Mouse (Mus musculus) kidney, adult 18-20 months (tissue): ENCODE measurements around the gene Pgc.
A peak's percentile ranks its signal among the peaks of the same experiment; 100 is the strongest.

ENCODE experiments used
- DNase-seq: peaks from one replicate; pipeline ENCODE4 v3.0.0; 2021

Pgc gene

DNA sequence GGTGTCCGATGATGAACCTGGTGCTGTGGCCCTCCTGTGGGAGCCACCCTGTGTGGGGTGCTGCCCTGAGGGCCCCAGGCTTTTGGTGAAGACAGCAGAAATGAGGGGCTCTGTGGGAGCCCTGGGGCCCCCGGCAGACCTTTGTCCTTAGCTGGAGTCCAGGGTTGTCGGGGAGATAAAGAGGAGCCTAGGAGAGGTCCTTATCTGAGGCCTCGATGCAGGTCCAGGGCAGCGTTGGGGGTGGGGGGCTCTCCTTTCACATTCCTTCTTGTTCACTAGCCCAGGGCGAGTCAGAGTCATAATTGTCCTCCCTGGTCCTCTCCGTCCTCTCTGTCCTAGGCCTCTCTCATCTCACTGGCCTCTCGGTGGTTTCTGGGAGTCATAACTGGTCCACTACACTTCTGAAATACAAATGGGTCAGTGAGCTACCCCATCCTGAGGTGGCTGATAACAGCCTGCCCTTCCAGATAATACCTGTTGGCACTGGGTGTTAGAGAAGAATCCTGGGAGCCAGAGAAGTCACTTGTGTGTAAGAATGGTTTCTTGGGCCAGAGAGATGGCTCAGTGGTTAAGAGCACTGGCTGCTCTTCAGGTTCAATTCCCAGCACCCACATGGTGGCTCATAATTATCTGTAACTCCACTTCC, 26.6 kb downstream of the Pgc start:
- DNase-seq, result no peak

DNA sequence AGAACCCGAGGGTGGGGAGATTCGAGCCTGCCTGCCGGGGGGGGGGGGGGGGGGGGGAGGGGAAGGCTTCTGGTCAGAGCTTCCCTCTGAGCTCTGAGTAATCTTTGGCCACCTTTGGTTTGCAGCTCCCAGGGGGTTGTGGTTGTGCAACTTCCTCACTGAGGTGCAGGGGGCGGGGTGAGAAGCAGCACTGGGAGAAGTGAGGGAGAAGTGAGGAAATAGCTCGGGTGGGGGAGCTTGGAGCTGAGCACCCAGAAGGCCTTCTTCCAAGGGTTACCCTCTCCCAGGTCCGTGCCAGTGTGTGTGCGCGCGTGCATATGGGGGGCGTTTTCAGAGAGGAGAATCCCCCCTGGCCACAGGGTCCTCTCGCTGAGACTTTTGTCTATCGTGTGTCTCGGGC, 27.6 kb downstream of the Pgc start:
- DNase-seq, result no peak

DNA sequence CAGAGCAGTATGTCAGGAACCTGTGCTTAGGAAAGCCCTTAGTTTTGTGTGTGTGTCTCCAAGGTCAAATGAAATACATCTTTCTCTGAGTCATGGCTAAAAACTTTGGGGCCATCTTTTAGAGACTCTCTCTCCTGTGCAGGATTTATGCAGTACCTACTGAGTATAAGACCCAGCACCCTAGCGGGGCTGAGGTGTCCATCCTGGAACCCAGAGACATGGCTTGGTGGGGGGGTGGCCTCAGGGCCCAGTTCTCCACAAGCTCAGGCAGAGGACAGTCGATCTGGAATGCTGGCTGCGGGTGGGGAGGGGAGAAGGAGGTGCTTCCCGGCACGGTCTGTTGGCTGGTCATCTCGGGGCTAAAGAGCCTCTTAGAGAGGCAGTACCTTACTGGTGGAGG, 29.7 kb downstream of the Pgc start:
- DNase-seq, result no peak

DNA sequence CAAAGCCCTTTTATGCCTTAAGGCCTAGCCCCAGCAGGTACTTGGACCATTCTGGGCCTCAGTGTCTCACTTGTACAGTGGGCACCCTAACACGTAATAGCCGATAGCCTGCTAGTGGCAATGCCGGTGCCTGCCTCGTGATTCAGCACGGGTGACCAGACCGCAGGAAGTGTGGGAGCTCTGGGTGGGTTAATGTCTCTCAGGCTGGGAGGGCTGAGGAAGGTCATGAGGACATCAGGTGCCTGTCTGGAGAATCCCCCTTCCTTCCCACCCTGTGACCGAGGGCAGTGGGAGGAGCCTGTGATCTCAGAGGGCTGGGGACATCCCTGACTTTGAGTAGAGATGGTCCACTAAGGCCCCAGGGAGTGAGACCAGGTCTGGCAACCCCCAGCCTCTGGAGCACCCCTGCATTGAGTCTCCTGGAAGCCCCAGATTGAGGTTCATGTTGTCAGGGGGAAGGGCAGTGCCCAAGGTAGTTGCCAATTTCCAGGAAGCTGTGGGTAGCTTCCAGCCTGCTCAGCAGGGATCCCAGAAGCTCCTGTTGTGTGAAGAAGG, 30.5 kb downstream of the Pgc start:
- DNase-seq, result no peak

- no peak for DNase-seq
Measured at GRCm38 (mm10) chr17:47759702-47760410, 33.2 kb downstream of the Pgc start.

DNA sequence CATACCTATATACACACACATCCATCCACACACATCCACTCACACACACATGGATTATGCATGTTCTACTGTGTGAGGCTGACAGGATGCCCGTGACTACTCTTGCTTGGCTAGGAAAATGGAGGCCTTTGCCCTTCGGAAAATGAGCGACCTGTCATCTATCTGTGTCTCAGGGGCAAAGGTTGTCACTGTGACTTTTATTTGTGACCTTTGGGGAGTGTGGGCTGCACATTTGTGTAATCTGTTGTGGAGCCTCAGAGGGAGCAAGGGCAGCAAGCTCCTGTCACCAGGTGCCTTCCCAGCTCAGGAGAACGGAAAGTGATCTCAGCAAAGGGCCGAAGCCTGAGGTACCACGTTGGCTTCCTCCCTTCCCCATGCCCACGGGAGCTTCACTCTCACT, 35.4 kb downstream of the Pgc start:
- DNase-seq, result no peak

DNA sequence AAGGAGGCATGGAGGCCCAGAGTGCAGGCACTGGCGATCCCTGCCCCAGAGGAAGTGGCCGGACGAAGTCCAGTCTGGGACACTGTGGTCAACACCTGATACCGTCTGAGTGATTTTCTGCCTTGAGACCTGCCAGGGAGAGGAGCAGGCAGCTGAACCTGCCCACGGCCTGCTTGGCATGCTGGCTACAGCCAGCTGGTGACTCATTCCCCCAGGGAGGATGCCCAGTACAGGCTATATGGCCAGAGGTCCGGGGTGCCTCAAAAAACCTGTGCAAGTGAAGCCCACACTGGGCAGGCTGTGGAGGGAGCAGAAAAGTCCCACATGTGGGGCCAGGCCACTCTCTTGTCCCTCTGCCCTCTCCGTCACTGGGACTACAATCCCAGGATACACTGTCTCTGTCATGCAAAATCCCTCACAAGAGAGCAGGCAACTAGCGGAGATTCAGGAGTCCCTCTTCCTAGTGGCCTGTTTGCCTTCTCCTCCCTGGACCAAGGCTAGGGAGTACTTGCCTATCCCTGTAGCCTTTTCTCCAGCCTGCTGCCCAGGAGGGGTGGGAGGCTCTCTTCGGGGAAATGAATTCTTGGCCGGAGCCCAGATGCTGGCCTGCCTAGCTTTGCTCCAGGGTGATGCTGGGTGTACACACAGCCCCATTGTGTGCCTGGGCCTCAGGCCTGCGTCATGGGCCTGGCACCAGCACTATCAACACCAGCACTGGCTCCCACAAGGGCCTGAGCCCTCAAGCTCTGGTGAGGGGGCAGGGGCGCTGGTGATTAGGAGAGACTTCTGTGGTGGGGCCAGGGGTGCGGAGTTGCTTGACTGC, 36.1 kb downstream of the Pgc start:
- peak; percentile 54 for DNase-seq

- no peak for DNase-seq
Measured at GRCm38 (mm10) chr17:47765986-47766385, 39.3 kb downstream of the Pgc start.

DNA sequence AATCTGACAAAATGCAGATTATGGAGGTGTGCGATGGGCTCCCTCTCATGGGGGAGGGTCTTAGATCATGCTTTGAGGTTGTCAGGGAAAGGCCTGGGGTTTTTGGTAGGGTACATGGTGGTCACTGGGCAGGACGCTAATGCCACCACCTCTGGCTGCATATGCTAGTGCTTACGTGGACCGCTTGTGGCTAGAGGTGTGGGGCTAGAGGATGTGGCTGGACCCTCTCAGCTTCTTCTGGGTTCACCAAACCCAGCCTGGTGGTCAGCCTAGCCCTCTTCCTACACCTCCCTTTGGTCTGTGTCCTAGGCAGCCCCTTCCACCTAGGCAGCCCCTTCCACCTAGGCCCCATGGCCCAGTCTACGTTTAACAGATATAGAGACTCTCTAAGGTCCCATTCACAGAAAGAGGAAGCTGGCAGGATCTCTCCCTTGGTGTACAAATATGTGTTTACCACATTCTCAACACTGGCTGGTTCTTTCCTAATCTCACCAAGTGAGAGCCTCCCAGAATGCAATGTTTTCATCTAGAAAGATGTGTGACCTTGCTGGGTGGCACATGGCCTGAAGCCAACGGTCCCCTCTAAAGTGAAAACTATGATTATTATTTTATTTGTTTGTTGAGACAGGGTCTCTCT, 39.9 kb downstream of the Pgc start:
- no peak for DNase-seq

DNA sequence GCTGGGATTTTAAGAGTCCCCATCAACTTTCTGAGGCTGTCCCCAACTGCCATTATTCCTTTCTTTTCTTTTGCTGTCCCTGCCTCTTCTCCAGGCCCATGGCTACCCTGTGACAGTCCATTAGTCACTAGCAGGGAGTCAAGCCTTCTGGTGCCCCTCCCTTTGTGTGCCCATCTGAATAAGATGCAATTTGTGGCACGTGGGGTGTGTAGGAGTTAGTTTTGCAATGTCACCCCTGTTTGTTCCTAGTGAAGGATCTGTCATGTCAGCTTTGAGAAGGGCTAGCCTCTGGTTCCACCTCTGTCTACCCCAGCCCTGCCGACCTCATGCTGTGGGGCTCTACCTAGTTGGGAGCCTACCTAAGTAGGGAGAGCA, 40.4 kb downstream of the Pgc start:
- DNase-seq, result no peak

- no peak for DNase-seq
Measured at GRCm38 (mm10) chr17:47767456-47768141, 41.0 kb downstream of the Pgc start.

GRCm38 (mm10) chr17:47768707-47769276, 42.1 kb downstream of the Pgc start:
- DNase-seq, result no peak

DNA sequence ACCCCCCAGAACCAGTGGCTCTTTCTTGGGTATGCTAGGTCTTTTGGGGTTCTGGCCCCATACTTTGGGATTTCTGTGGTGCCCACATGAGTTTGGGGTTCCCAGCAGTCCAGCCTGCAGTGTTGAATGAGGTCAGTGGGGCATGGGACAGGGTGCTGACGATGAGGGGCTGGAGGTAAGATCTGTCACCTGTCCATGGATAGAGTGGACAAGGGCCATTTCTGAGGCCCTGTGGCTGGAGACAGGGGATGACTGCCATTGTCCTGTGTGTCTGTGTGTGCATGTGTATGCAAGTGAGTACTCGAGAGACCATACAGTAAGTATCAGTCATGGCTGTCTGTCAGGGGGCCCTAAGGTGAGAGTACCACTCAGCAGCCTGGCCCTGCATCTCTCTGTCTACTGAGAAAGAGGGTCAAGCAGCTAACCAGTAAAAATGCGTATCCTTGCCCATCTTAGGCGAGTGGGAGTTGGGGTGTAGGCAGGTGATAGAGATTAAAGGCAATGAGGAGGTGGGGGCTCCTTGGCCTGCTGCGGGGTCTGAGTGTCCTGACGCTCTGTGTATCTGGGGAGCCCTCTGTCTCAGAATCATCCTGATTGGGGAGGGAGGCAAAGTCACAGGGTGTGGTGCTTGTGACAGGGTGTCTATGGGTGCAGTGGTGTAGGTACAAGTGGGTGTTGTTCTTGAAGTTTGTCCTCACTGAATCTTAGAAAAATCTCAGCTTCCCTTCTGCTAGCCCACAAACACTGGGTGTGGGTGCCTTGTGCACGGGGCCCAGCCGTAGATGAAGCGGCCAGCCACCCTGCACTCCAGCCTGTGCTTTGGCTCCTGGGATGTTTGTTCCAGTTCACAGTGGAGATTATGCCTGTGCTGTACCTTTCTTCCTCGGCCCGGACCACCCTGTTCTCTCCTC, 43.0 kb downstream of the Pgc start:
- no peak for DNase-seq

DNA sequence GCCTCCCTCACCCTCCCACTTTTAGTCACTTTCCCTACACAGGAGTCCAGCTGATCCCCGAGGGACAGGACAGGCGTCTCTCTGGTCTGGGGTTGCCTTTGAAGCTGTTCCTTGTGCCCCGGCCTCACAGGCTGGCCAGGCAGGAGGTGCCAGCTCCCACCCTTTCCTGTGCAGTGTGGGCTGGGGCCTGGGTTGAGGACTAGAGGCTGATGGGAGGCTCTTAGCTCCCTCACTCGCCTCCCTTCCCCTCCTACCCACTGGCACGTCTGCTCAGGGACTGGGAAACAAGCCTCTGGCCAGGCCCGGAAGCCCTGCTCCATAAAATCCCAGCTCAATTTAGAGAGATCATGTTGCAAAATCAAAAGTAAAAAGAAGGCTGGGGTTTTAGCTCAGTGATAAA, 47.0 kb downstream of the Pgc start:
- no peak for DNase-seq

- DNase-seq, result no peak
Measured at GRCm38 (mm10) chr17:47777141-47777540, 50.5 kb downstream of the Pgc start.

- DNase-seq, result no peak
Measured at GRCm38 (mm10) chr17:47780470-47780869, 53.8 kb downstream of the Pgc start.

GRCm38 (mm10) chr17:47782486-47782885, 55.8 kb downstream of the Pgc start:
- no peak for DNase-seq

DNA sequence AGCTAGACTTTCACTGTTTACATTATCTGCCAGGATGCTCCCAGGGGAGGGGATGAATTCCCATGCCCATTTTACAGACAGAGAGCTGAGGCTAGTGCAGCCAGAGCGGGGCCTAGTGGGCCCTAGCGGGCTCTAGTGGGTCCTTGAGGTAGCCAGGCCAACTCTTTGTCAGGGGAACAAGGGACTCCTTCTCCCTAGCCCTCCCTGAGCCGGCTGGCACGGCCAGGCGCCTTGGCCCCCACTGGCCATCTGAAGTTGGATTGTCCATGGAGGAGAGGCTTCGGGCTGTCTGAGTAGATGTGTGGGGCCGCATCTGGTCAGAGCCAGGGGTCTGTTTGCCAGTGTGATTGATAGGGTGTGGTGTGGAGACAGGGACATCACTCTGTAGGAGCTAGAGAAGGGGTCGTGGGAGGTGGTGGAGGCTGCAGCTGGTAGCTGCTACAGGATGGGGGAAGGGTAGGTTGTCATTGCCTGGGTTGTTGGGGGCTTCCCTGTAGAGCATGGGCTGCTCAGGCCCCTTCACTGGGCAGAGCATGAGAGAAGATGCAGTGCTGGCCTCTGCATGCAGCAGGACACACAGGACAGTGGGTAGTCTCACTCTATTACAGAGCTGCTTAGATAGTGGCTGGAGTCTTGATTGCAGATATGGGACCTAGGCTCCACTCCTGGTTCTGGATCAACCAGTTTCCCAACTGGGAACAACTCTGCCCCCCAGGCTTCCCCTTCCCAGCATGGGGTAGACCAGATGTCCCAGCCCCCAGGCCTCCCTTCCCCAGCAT, 57.0 kb downstream of the Pgc start:
- no peak for DNase-seq
